Mouse (Mus musculus) cerebellum, postnatal 4 days (tissue): ENCODE measurements around the gene Tmed9.
"Not testable (repeated sequence)": the region's sequence is repeated elsewhere in the genome, so short reads cannot be mapped to it uniquely, and the experiment has no call there.

Experiments
- DNase-seq, 2 experiments: peaks; one replicate each; pipeline ENCODE4 v3.0.0; 2022; ENCODE audit warnings: low spot score in 2 of 2, mixed read lengths in 1 of 2

Tmed9 gene

DNA sequence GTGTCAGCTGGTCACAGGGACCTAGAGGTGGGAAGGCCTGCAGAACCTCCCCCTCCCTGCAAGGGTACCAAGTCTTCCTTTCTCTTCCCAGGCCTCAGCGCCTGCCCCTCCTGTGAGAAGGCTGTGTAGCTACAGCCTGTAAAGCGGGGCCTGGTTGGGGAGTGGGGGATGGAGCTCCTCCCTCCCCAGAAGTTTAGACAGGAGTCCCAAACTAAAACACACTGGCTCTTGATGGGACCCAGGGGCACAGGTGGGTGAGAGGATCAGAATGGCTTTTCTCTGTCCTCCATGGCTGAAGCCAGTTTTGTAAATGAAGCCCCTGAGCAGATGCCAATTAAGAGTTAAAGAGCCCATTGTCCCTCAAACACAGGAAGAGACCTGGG is 34.1 kb downstream of the Tmed9 start:
- DNase-seq = no peak

DNA sequence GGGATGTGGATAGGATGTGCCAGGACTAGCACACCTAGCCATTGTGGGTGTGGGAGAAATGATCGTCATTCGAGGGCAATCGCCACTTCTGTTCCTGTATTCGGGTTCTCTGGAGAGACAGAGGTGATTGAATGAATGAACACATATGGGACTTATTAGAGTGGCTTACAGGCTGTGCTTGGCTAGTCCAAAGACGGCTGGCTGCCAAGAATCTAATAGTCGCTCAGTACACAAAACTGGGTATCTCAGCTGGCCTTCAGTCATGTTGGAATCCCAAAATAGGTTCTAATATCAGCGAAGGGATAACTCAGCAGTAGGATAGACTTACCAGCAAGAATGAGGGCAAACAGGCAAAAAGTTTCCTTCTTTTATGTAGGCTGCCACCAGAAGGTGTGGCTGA is 38.5 kb downstream of the Tmed9 start:
- DNase-seq = no peak

DNA sequence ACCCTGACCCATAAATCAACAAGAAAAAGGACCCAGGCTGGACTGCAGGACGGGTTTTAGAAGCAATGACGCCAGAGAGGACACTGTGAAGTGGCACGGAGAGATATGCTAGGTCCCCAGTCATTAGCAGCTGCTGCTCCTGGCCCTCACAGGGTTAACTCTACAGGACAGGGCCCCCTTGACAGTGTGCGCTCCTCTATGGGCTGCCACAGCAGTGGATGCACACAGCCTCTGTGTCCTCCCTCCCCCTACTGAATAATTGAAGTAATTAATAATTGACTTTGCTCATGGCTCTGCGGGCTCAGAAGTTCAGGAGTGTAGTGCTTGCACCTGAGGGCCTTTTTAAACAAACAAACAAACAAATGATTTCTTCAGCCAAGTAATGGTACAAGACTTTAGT is 39.9 kb downstream of the Tmed9 start:
- no peak for DNase-seq

DNA sequence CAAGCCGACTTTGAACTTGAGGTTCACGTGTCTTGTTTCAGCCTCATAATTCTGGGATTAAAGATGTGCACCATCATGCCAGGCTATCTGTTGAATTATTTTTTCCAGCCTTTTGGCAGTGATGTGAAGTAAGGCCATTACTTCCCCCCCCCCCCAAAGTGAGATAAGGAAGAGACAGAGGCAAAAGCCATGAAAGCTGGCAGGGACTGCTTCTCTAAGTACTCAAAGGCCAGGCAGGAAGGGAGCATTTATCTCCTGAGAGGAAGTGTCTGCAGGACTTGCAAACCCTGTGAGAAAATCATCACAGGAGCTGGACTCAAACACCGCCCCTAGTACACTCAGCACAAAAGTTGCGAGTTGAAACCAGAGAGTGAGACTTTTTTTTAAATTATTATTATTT is 45.8 kb downstream of the Tmed9 start:
- DNase-seq = no peak

DNA sequence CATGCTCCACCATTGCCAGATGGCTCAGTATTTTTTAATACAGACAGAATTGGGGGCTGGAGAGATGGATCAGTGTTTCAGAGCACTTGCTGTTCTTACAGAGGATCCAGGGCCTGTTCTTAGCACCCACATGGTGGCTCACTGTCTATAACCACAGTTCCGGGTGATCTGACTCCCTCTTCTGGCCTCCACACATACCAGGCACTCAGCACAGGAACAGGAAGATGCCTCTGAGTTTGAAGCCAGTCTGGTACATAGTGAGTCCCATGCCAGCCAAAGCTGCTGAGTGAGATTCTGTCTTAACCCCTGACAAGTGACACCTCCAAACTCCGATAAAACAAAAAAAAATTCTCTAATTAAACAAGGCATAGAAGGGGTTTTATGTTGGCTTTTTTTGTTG is 46.7 kb downstream of the Tmed9 start:
- DNase-seq = no peak

DNA sequence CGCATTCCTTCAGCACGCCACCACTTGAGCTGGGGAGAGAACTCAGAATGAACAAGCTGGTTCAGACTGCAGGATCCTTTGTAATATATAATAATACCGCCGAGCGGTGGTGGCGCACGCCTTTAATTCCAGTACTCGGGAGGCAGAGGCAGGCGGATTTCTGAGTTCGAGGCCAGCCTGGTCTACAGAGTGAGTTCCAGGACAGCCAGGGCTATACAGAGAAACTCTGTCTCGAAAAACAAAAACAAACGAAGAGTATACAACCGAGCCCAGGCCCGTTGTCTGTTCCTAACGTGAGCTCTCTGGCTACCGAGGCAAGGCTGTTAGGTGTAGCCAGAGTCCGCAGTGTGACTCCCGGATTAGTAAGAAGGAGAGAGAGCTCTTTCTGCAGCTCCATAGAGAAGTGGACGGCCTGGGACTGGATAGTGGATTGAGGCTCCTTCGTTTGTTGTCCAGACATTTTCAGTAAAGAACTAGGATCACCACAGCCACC is 48.7 kb downstream of the Tmed9 start:
- not testable (repeated sequence) for DNase-seq

DNA sequence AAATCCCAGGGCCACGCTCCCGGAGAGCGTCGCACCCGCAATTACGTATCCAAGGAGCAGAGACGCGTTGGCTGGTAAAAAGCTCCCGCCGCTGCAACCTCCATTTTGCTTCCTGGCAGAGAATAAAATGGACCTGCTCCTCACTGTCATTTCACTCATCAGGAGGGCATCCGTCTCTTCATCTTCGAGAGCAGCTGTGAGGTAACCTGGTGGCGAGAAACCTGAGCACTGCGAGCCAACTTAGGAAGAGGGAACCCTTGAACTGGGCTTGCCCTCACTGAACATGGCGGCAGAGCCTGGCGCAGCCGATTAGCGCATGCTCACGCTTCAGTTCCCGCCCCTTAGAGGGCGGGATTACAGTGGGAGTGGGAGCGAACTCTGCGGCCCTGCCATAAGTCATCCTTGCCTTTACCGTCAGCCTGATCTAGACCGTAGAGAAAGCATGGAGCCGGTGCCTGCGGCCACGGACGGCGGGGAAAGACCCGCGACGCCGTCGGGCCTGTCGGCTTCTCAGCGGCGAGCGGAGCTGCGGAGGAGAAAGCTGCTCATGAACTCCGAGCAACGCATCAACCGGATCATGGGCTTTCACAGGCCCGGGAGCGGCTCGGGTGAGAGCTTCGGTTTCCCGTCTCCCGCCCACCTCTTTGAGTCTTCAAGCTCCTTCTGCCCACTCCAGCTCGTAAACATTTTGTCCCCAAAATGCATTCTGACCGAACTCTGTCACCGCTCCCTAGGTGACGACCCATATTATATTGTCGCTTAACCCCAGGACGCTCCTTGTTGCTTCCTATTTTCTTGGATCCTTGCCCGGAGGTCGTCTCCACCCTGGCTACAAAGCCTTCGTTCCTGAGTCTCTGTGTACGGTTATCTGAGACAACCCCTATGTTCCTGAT is 49.4 kb downstream of the Tmed9 start, which contains the start of gene Caml:
Gene Caml, plus strand, starts transcription at position 357 of the 893 bp plus-strand sequence.
- peak; percentile 58 to 80 for DNase-seq

DNA sequence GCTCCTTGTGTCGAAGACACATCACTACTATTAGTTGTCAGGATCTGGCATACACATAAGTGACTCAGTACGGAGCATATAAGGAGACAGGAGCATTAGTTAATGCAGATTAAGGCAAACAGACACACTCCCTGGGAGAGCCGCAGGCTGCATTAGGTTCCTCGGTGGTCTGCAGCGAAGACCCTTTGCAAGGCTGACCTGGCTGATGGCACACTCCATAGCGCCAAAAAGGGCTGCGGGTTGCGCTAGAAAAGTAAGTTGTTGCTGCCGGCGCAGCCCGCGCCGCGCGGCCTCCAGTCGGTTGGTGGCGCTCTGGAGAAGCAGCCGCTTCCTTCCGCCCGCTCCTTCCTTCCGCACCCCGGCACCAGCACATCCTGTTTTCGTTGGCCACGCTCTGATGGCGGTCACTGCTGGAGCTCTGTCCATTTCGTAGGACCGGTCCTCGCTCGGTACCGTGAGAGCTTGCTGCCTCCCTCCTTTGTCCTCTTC is 61.2 kb downstream of the Tmed9 start, which contains the start of gene Ddx46:
Gene Ddx46, plus strand, starts transcription at position 389 of the 489 bp plus-strand sequence.
- peak; percentile 88 to 95 for DNase-seq

DNA sequence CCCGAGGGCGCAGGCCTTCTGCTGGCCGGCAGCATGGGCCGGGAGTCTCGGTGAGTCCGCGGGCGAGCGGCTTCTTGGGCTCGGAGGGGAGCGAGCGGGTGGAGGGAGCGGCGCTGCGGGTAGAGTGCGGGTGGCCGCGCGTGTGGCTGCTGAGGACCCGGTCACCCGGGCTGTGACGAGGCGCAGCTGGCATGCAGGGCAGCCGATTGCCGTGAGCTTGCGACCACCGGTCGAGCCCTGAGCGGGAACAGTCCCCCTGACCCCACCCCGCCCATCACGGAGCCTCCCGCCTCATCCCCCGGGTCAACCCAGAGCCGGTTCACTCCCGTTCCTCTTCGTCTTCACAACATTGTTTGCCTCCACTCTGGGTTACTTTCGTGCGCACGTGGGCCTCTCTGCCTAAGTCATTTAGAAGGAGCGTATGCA is 61.6 kb downstream of the Tmed9 start:
- no peak for DNase-seq

DNA sequence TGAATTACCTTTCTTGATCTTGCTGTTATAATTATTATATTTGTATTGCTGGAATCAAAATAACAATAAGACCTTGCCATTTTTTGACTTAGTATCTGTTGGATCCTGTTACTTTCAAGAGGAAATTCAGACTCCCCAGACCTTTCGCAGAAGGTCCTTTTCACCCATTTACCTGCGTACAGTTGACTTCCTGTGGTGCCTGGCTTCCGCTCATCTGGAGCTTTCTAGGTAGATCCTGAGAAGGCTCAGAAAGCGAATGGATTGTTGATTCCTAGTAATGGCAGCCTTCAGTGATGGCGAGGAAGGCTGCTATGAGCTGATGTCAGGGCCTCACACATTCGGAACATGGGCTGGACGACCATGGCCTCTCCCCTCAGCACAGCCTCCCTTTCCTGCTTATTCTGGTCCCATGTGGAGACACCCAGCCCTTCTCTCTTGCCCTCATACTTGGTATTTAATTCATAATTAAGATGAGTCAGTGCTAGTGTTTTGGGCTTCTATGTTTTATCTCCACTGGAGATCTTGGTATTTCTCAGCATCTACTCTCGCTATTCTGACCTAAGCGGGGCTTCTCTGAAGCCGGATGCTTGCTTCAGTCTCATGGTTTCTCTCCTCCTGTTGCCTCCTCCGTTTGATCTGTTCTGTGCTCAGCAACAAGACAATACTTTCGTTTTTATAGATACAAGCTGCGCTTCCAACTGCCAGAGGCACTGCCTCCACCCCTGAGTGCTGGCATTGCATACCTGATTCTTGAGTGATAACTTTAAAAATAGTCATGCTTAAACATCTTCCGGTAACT is 62.9 kb downstream of the Tmed9 start:
- no peak for DNase-seq

DNA sequence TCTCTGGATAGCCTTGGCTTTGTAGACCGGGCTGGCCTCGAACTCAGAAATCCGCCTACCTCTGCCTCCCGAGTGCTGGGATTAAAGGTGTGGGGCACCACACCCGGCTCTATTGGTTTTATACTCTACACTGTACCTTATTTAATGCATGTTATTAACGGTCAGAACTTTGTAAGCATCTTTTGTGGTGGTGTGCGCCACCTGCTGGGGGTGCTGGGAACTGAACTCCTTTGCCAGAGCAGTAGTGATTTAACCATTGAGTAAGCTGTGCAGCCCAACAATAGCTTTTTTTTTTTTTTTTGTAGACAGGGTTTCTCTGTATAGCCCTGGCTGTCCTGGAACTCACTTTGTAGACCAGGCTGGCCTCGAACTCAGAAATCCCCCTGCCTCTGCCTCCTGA is 66.9 kb downstream of the Tmed9 start:
- DNase-seq = peak; percentile 63 to 68

DNA sequence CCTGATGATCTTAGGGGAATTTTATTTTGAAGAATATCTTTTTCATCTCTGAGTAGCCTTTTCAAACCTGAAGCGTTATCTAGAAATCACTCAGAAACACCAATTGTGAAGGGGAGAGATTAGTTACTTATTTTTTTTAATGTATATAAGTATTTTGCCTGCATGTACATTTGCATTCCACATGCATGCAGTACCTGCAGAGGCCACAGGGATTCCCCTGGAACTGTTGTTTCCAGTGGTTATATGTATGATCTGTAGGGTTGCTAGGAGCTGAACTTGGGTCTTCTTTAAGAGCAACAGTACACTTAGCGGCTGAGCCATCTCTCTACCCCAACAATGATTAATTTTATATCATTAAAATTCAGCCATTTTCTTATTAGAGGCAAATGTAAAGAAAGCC is 71.0 kb downstream of the Tmed9 start:
- DNase-seq = peak in 1 of 2 experiments; percentile 8
